Mouse (Mus musculus): ENCODE measurements around the gene Ccm2. TPM values are rescaled to one million over a fixed set of nuclear protein-coding genes. Genes with fewer than 3 reads are reported as not detected.

Gene Ccm2
- polyA plus RNA-seq, 1 experiment from 2014 or later = 36.0 TPM

- H3K4me1 ChIP-seq (ENCODE audit: control insufficient read depth, low read depth, low read length) = peaks cover 18% of the 10 kb centered on the region
- H3K4me3 ChIP-seq (ENCODE audit: low read depth, low read length) = peak overlapping the region; percentile 73
- WGBS (ENCODE audit: insufficient replicate concordance) = 18% methylated on average over 6 of the region's 6 CpGs
- no peaks in the 10 kb centered on the region for H3K36me3 ChIP-seq (ENCODE audit: control insufficient read depth, insufficient read depth)
- peak overlapping the region; percentile 87 for H3K27ac ChIP-seq (ENCODE audit: low read length)
- no peaks in the 10 kb centered on the region for H3K27me3 ChIP-seq (ENCODE audit: control insufficient read depth, insufficient read depth, low read depth, low read length)
- no peaks in the 10 kb centered on the region for H3K9me3 ChIP-seq (replicated peaks; ENCODE audit: control insufficient read depth, low read length)
- peak overlapping the region; percentile 92 for H3K4me2 ChIP-seq (ENCODE audit: low read depth, low read length)
- no peak for ATAC-seq (ENCODE audit: low read depth)
- H3K9ac ChIP-seq (ENCODE audit: low read depth, low read length) = peak overlapping the region; percentile 73
Observed at GRCm38 (mm10) chr11:6547696-6548325, 1.1 kb downstream of the Ccm2 start.

- no peak for ATAC-seq (ENCODE audit: low read depth)
- Histone ChIP-seq H3K36me3 (ENCODE audit: control insufficient read depth, insufficient read depth) (no peaks in the 10 kb centered on the region), H3K27me3 (ENCODE audit: control insufficient read depth, insufficient read depth, low read depth, low read length) (no peaks in the 10 kb centered on the region), H3K9me3 (replicated peaks; ENCODE audit: control insufficient read depth, low read length) (no peaks in the 10 kb centered on the region), H3K9ac (ENCODE audit: low read depth, low read length) (no peak overlapping the region), H3K4me1 (ENCODE audit: control insufficient read depth, low read depth, low read length) (peaks cover 22% of the 10 kb centered on the region), H3K4me2 (ENCODE audit: low read depth, low read length) (no peak overlapping the region), H3K4me3 (ENCODE audit: low read depth, low read length) (no peak overlapping the region), H3K27ac (ENCODE audit: low read length) (no peak overlapping the region)
- WGBS (ENCODE audit: insufficient replicate concordance) = 82% methylated on average over 2 of the region's 2 CpGs
Observed at GRCm38 (mm10) chr11:6549770-6550169, 3.1 kb downstream of the Ccm2 start.

- Histone ChIP-seq H3K9ac (ENCODE audit: low read depth, low read length) (no peak overlapping the region), H3K27me3 (ENCODE audit: control insufficient read depth, insufficient read depth, low read depth, low read length) (no peaks in the 10 kb centered on the region), H3K9me3 (replicated peaks; ENCODE audit: control insufficient read depth, low read length) (no peaks in the 10 kb centered on the region), H3K27ac (ENCODE audit: low read length) (no peak overlapping the region), H3K4me1 (ENCODE audit: control insufficient read depth, low read depth, low read length) (peaks cover 24% of the 10 kb centered on the region), H3K4me3 (ENCODE audit: low read depth, low read length) (no peak overlapping the region), H3K4me2 (ENCODE audit: low read depth, low read length) (no peak overlapping the region), H3K36me3 (ENCODE audit: control insufficient read depth, insufficient read depth) (no peaks in the 10 kb centered on the region)
- WGBS (ENCODE audit: insufficient replicate concordance) = 84% methylated on average over 3 of the region's 3 CpGs
- no peak for ATAC-seq (ENCODE audit: low read depth)
Observed at GRCm38 (mm10) chr11:6550201-6550600, 3.5 kb downstream of the Ccm2 start.

- WGBS (ENCODE audit: insufficient replicate concordance) = 41% methylated on average over 3 of the region's 3 CpGs
- Histone ChIP-seq H3K4me1 (ENCODE audit: control insufficient read depth, low read depth, low read length) (peaks cover 12% of the 10 kb centered on the region), H3K9ac (ENCODE audit: low read depth, low read length) (no peak overlapping the region), H3K9me3 (replicated peaks; ENCODE audit: control insufficient read depth, low read length) (no peaks in the 10 kb centered on the region), H3K36me3 (ENCODE audit: control insufficient read depth, insufficient read depth) (no peaks in the 10 kb centered on the region), H3K27ac (ENCODE audit: low read length) (no peak overlapping the region), H3K4me2 (ENCODE audit: low read depth, low read length) (no peak overlapping the region), H3K4me3 (ENCODE audit: low read depth, low read length) (no peak overlapping the region), H3K27me3 (ENCODE audit: control insufficient read depth, insufficient read depth, low read depth, low read length) (no peaks in the 10 kb centered on the region)
- ATAC-seq (ENCODE audit: low read depth) = no peak
Observed at GRCm38 (mm10) chr11:6558234-6558633, 11.5 kb downstream of the Ccm2 start.

DNA sequence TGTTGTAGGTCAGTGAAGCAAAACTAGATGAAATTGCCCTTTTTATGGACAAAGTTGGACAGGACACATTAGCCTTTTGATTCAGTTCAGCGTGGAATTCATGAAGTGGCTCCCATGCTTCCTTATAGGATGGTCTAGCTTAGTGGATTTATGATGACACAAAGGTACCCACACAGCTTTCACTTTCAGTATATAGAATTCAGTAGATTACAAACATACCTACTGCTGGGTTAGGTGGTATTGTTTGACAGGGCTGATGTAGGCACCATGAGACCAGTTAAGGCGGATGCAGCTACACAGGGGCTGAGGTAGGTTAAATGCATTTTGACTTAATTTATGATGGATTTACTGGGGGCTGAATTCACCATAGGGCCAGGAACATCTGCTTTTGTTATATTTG is 13.3 kb downstream of the Ccm2 start:
- Histone ChIP-seq H3K9ac (ENCODE audit: low read depth, low read length) (no peak overlapping the region), H3K27ac (ENCODE audit: low read length) (no peak overlapping the region), H3K36me3 (ENCODE audit: control insufficient read depth, insufficient read depth) (no peaks in the 10 kb centered on the region), H3K4me2 (ENCODE audit: low read depth, low read length) (no peak overlapping the region), H3K9me3 (replicated peaks; ENCODE audit: control insufficient read depth, low read length) (no peaks in the 10 kb centered on the region), H3K4me1 (ENCODE audit: control insufficient read depth, low read depth, low read length) (peaks cover 6% of the 10 kb centered on the region; the same call in 1 of the 2 replicates), H3K4me3 (ENCODE audit: low read depth, low read length) (no peak overlapping the region), H3K27me3 (ENCODE audit: control insufficient read depth, insufficient read depth, low read depth, low read length) (no peaks in the 10 kb centered on the region)
- 68% methylated on average over 2 of the region's 2 CpGs for WGBS (ENCODE audit: insufficient replicate concordance)
- no peak for ATAC-seq (ENCODE audit: low read depth)

DNA sequence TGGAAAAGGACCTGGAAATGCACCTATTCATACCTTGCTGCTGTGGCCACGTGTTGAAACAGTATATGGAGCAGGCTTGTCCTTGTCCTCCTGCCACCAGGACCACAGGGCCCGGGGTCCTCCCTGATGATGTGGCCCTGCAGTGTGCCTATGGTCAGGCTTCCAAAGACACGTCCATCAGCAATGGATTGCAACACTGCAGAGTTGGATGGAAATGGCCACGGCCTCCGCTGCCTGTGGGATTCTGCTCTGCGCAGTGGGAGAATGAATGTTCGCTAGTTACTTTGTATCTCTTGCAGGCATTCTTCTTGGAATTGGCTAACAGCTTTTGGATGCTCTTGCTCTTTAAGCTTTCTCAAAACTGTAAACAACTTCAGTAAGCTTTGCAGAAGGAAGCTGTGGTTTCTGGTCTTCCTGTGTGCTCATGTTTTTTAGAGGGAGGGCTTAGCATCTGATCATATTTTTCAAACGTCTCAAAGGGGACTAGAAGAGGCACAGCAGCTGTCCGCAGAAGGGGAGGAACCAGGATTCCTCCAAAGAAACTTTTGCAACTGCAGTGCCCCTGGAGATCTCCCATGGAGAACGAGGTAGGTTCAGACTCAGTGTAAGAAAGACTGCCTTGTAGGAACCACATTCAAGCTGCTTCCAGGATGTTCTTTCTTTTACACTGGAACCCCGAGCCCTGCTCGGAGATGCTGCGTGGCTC is 14.1 kb downstream of the Ccm2 start:
- Histone ChIP-seq H3K4me1 (ENCODE audit: control insufficient read depth, low read depth, low read length) (peaks cover 5% of the 10 kb centered on the region; the same call in 1 of the 2 replicates), H3K27me3 (ENCODE audit: control insufficient read depth, insufficient read depth, low read depth, low read length) (no peaks in the 10 kb centered on the region), H3K9me3 (replicated peaks; ENCODE audit: control insufficient read depth, low read length) (no peaks in the 10 kb centered on the region), H3K9ac (ENCODE audit: low read depth, low read length) (no peak overlapping the region), H3K36me3 (ENCODE audit: control insufficient read depth, insufficient read depth) (no peaks in the 10 kb centered on the region), H3K27ac (ENCODE audit: low read length) (peak overlapping the region; percentile 10), H3K4me3 (ENCODE audit: low read depth, low read length) (peak overlapping the region; percentile 41), H3K4me2 (ENCODE audit: low read depth, low read length) (no peak overlapping the region)
- no peak for ATAC-seq (ENCODE audit: low read depth)
- WGBS (ENCODE audit: insufficient replicate concordance) = 19% methylated on average over 13 of the region's 13 CpGs

GRCm38 (mm10) chr11:6561474-6561873 is 14.8 kb downstream of the Ccm2 start:
- WGBS (ENCODE audit: insufficient replicate concordance) = 38% methylated on average over 4 of the region's 4 CpGs
- no peak for ATAC-seq (ENCODE audit: low read depth)
- peak overlapping the region; percentile 17; the same call in 1 of the 2 replicates for H3K4me2 ChIP-seq (ENCODE audit: low read depth, low read length)
- H3K4me1 ChIP-seq (ENCODE audit: control insufficient read depth, low read depth, low read length) = peaks cover 10% of the 10 kb centered on the region
- H3K27ac ChIP-seq (ENCODE audit: low read length) = peak overlapping the region; percentile 5; the same call in 1 of the 2 replicates
- H3K36me3 ChIP-seq (ENCODE audit: control insufficient read depth, insufficient read depth) = no peaks in the 10 kb centered on the region
- no peak overlapping the region for H3K9ac ChIP-seq (ENCODE audit: low read depth, low read length)
- H3K4me3 ChIP-seq (ENCODE audit: low read depth, low read length) = peak overlapping the region; percentile 41
- no peaks in the 10 kb centered on the region for H3K9me3 ChIP-seq (replicated peaks; ENCODE audit: control insufficient read depth, low read length)
- no peaks in the 10 kb centered on the region for H3K27me3 ChIP-seq (ENCODE audit: control insufficient read depth, insufficient read depth, low read depth, low read length)

- H3K27ac ChIP-seq (ENCODE audit: low read length) = no peak overlapping the region
- H3K4me2 ChIP-seq (ENCODE audit: low read depth, low read length) = peak overlapping the region; percentile 22; the same call in 1 of the 2 replicates
- 38% methylated on average over 6 of the region's 6 CpGs for WGBS (ENCODE audit: insufficient replicate concordance)
- no peak overlapping the region for H3K9ac ChIP-seq (ENCODE audit: low read depth, low read length)
- no peaks in the 10 kb centered on the region for H3K27me3 ChIP-seq (ENCODE audit: control insufficient read depth, insufficient read depth, low read depth, low read length)
- 0 out of 2 replicates have a peak, but pooled peaks have one; percentile 35 for ATAC-seq (ENCODE audit: low read depth)
- peak overlapping the region; percentile 41 for H3K4me3 ChIP-seq (ENCODE audit: low read depth, low read length)
- H3K9me3 ChIP-seq (replicated peaks; ENCODE audit: control insufficient read depth, low read length) = no peaks in the 10 kb centered on the region
- no peaks in the 10 kb centered on the region for H3K36me3 ChIP-seq (ENCODE audit: control insufficient read depth, insufficient read depth)
- peaks cover 10% of the 10 kb centered on the region for H3K4me1 ChIP-seq (ENCODE audit: control insufficient read depth, low read depth, low read length)
Observed at GRCm38 (mm10) chr11:6562359-6562758, 15.7 kb downstream of the Ccm2 start.

GRCm38 (mm10) chr11:6563201-6563600 is 16.5 kb downstream of the Ccm2 start:
- Histone ChIP-seq H3K4me1 (ENCODE audit: control insufficient read depth, low read depth, low read length) (peaks cover 13% of the 10 kb centered on the region), H3K4me3 (ENCODE audit: low read depth, low read length) (no peak overlapping the region), H3K9me3 (replicated peaks; ENCODE audit: control insufficient read depth, low read length) (no peaks in the 10 kb centered on the region), H3K27ac (ENCODE audit: low read length) (no peak overlapping the region), H3K4me2 (ENCODE audit: low read depth, low read length) (no peak overlapping the region), H3K36me3 (ENCODE audit: control insufficient read depth, insufficient read depth) (no peaks in the 10 kb centered on the region), H3K9ac (ENCODE audit: low read depth, low read length) (no peak overlapping the region), H3K27me3 (ENCODE audit: control insufficient read depth, insufficient read depth, low read depth, low read length) (no peaks in the 10 kb centered on the region)
- no peak for ATAC-seq (ENCODE audit: low read depth)
- 55% methylated on average over 4 of the region's 4 CpGs for WGBS (ENCODE audit: insufficient replicate concordance)

Data from liver, embryonic 16.5 days (tissue).